Mouse (Mus musculus) G1E-ER4 (cell line): ENCODE measurements around the gene Elf5. TPM values are rescaled to one million over a fixed set of nuclear protein-coding genes. Genes with fewer than 3 reads are reported as not detected.

Source experiments
- GATA1 ChIP-seq: IDR thresholded peaks from one replicate; pipeline ENCODE4 v1.8.0; 2012; ENCODE audit warnings: low read length, inconsistent platforms
- polyA plus RNA-seq: library from polyadenylated mRNA; stranded (reverse); fragments of >175 nt; gene quantifications from 2 replicates; pipeline ENCODE4 v1.2.3, GENCODE M21; 2012

Gene Elf5
- not detected in 2 replicates for polyA plus RNA-seq

DNA sequence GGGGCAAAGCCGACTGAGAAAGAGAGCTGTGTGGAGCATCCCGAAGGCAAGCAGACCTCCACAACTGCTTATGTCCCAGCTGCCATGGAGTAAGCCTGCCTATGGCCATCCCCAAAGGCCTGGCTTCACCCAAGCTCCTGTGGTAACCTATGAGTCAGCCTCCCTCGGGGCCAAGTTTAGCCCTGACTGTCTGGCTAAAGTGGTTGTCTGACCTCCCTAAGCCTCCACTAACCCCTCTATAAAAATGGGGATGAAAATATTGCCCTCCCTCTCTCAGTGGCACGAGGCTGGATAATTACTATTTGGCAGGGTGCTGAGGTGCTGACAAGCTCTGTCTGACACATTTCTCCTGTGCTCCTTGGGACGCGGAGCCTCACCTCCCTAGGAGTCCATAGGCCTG is at the start of gene Elf5:
Gene Elf5, plus strand, starts transcription at position 341 of the 400 bp plus-strand sequence.
- no peak for TF ChIP-seq GATA1

DNA sequence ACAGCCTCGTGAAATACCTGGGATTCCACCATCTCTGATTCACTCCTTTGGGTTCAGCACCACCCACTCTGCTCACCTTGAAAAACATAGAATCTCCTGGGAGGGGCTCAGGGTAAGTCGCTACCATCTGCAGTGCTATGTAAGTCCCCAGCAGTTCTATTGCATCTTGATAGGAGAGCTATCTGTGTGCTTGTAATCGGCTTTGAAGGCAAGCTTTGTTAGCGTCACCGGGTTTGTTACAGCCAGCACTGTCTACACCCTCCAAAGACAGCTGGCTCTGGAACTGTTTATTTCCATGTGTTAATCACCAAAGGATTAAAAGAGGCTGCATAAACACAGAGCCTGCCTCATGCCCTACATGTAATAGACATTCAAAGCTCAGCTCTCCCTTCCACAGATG is 38.9 kb upstream of the Elf5 start:
- TF ChIP-seq GATA1 = no peak

DNA sequence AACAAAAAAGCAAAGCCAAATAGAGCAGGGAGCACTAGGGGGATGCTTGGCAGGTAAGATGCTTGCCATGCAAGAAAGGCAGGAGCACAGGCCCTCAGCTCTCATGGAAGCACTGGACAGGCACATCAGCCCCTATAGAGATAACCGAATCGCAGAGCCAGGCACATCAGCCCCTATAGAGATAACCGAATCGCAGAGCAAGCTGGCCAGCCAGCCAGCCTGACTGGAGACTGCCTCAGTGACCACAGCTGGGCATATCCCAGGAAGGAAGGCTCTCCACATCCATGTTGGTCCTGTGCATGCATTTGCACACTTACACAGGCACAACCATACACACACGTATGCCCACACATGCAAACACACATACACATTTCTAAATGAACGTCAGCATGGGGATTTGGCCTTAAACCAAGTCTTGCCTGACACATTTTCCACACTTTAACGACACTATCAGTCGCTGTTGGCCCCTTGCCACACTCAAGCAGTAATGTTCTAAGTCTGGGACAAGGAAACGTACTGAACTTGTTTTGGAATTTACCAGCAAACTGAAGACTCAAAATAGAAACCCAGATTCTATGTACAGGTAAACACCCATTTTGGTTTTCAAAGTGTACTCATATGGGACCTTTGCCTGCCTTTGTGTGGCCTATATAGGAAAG is 31.9 kb upstream of the Elf5 start:
- no peak for TF ChIP-seq GATA1

DNA sequence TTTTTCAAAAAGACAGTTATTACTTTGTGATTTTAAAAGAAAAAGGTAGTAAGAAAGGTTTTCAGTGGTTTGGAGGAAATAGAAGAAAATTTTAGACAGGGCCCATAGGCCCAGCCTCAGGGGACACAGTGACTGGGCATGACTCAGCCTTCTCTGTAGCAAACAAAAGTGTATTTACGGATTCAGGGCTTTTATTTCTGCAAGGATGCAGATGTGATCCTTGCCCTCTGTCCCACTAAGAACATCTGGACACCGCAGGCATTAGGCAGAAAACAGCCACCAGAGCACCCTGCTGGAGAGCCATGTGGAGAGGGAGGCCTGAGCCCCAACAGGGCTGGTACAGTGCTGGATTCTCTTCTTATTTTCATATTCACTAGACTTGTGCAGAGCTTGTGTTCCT is 29.3 kb upstream of the Elf5 start:
- no peak for TF ChIP-seq GATA1

GRCm38 (mm10) chr2:103387881-103388280 is 23.6 kb upstream of the Elf5 start:
- TF ChIP-seq GATA1 = no peak

- no peak for TF ChIP-seq GATA1
Measured at GRCm38 (mm10) chr2:103388311-103388710, 23.2 kb upstream of the Elf5 start.

DNA sequence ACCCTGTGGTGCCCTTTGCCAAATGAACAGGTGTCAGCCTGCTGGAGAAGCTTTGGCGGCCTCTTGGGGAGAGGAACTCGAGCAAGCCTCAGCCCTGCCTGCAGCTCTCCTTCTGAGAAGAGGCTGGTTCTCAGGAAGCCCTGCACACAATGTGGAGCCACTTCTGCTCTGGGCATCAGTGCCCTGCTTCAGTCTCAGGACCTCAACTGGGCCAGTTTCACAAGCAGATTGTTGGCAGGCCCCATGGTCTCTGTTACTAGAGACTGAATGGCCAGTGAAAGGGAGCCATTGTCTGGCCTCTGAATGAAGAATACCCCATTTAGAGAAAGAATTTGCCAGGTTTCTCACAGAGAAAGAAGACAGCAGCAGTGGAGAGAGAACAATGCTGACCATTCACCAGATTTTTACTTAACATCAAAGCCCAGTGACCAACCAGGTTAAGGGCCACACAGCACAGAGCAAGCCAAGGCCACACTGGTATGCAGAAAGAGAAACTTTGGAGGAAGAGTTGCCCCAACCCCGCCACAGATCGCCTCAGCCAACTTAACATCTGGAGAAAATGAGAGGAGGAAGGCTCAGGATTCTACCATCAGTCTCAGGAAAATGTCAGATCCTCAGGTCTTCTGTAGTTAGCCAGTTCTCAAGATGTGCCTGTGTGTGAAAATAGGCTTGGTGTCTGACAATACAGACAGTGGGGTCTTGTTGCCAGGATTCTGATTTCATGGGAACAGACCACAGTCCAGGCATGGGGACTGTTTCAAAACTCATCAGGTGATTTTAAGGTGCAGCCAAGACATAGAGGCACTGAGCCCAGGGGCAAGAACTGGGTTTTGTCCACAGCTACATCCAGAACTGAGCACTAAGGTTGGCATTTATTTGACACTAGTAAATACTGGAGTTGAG is 21.2 kb upstream of the Elf5 start:
- no peak for TF ChIP-seq GATA1

DNA sequence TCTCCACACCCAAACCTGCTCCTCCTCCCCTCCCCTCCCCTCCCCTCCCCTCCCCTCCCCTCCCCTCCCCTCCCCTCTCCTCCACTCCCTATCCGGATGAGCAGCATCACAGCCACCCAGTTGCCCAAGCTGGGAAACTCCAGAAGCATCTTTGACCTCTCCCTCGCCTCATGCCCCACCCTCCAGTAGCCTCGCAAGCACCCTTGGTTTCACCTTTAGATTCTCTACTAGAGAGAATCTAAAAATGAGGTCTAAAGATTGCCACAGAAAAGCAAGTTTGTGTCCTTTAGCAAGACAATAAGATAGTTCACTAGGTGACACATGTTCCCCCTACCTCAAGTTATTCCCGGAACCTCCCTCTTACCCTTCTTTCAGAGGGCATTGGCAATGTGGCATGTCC is 19.9 kb upstream of the Elf5 start:
- no peak for TF ChIP-seq GATA1

DNA sequence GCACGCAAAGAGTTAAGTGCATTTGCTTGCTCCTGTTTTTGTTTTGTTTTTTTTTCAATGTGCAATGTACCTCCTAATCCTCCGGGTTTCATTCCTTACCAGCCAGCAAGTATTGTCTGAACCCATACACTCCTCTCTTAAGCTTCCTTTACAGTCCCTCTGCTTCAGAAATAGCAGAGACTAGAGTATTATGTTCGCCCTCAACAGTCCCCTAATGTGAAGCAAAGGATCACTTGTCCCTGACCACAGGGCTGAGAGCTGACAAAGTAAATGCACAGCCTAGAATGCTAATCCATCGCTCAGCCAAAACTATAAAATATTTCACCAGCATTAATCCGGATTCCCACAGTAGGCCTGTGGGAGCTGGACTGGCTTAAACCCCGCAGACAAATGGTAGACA is 13.4 kb upstream of the Elf5 start:
- no peak for TF ChIP-seq GATA1

DNA sequence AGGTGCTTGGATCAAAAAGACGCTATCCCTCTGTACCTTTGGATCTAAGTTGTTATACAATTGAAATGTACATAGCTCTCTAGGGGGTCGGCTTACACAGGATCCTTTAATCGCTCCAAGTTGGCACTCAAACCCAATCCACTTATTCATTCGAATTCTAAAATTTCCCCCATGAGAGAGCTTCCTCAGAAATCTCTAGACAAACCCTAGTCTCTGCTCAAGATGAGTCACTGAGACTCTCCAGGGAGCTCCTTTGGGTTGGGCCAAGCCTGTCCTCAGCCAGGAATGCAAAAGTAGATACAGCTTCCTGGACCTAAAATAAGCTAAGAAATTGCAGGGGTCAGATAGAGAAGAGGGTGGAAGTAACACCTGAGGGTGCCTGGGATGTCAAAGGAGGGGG is 10.8 kb upstream of the Elf5 start:
- no peak for TF ChIP-seq GATA1

- TF ChIP-seq GATA1 = no peak
Measured at GRCm38 (mm10) chr2:103406239-103406638, 5.2 kb upstream of the Elf5 start.

GRCm38 (mm10) chr2:103411816-103412215 is 328 bp downstream of the Elf5 start:
- TF ChIP-seq GATA1 = no peak

DNA sequence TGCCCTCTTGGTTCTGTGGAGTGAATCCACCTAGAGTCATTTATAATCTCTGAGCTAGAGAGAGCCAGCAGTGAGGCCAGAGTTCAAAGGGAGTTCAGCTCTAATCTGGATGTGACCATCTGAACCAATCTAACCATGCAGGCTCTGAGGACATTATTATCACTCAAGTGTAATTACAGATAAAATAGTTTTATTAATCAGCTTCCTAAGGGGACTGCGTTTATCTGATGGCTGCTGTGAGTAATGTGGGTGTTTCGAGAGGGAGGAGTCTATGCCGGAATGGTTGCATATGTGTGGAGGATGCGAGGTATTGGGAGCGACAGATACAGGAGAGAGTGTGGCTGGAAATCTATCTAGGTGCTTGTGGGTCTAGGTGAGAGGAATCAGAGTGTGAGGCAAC is 1.9 kb downstream of the Elf5 start:
- peak; percentile 25 for TF ChIP-seq GATA1

DNA sequence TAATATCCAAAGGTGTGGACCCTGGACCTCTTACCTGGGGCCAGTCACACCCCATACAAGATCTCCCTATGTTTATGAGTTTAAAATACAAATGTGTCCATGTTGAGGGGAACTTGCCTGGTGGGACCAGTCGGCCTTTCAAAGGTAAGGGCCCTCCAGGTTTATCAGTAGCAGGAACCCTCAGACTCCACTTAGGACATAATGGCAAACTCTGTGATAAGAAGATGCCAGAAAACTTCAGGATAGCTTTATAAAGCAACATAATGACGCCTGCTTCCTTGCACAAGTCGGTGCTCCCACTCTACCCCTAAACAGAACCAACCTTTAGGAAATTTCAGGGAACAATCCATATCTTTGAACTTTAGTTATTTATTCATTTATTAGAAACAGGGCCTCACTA is 4.3 kb downstream of the Elf5 start:
- TF ChIP-seq GATA1 = no peak

- TF ChIP-seq GATA1 = no peak
Measured at GRCm38 (mm10) chr2:103420650-103421507, 9.4 kb downstream of the Elf5 start.

DNA sequence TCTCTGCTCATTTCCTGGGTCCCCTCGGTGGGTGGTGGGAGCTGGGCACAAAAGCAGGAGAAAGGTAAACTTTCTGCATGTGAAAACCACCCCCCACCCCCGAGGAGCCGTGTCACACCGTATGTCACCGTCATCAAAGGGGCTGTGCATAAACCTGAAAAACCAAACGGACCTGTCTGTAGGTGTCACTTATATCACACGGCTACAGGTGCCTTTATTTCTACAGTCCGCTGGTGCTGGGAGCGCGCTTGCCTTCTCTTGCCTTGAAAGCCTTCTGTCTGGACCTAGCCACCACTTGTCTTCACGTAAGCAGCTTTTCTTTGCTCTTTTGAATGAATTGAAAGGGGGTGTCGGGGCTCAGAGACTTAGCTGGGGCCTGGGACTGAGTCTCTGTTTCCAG is 12.4 kb downstream of the Elf5 start:
- no peak for TF ChIP-seq GATA1
